Mouse (Mus musculus) thymus, adult 2 months (tissue): ENCODE data around the gene Eif3g. TPM values are rescaled to one million over a fixed set of nuclear protein-coding genes. Genes with fewer than 3 reads are reported as not detected.

Source experiments
- DNase-seq: peaks from one replicate; pipeline ENCODE4 v3.0.0; 2021
- H3K27ac ChIP-seq: fragments of 200-500 bp; 2 replicates; pipeline ENCODE4 v1.5.1; 2012; ENCODE audit warnings: low read length, control low read depth; ENCODE audit not compliant: control insufficient read depth, insufficient read depth
- H3K27me3 ChIP-seq: fragments of 200-500 bp; 2 replicates; pipeline ENCODE4 v1.6.1; 2012; ENCODE audit warnings: mild to moderate bottlenecking, low read length, moderate library complexity, mixed read lengths; ENCODE audit not compliant: control insufficient read depth, insufficient read depth
- H3K36me3 ChIP-seq: fragments of 200-500 bp; 2 replicates; pipeline ENCODE4 v1.6.1; 2012; ENCODE audit warnings: mild to moderate bottlenecking, low read length, moderate library complexity; ENCODE audit not compliant: control insufficient read depth, insufficient read depth
- H3K4me1 ChIP-seq: fragments of 200-500 bp; replicated peaks from 2 replicates; pipeline ENCODE4 v1.6.1; 2012; ENCODE audit warnings: low read length; ENCODE audit not compliant: control insufficient read depth, insufficient read depth
- H3K4me3 ChIP-seq: fragments of 200-500 bp; 2 replicates; pipeline ENCODE4 v1.5.1; 2012; ENCODE audit warnings: mild to moderate bottlenecking, low read length, control low read depth, moderate library complexity; ENCODE audit not compliant: control insufficient read depth, insufficient read depth
- CTCF ChIP-seq: fragments of 200-500 bp; IDR thresholded peaks from 2 replicates; pipeline ENCODE4 v1.5.1; 2012; ENCODE audit warnings: mild to moderate bottlenecking, control low read depth, low read length, moderate library complexity, borderline replicate concordance; ENCODE audit not compliant: control insufficient read depth, poor library complexity, insufficient read depth; ENCODE audit errors: extremely low read depth
- POLR2A ChIP-seq: fragments of 200-500 bp; IDR thresholded peaks from 2 replicates; pipeline ENCODE4 v1.6.1; 2012; ENCODE audit warnings: mild to moderate bottlenecking, low read length, control low read depth, moderate library complexity; ENCODE audit not compliant: control insufficient read depth, poor library complexity, insufficient read depth; ENCODE audit errors: extremely low read depth
- WGBS: fragments of 180-500 bp; shearing (Covaris S2); methylation state at CpG from one replicate; pipeline ENCODE4 v1.1.7; 2018; 5-methylcytosine and 5-hydroxymethylcytosine counted together
- polyA plus RNA-seq: library from polyadenylated mRNA; depleted of rRNA; stranded (reverse); fragments of >200 nt; gene quantifications from 2 replicates; pipeline ENCODE4 v1.2.3, GENCODE M21; 2012

Gene Eif3g
- polyA plus RNA-seq, 1 experiment, result 140 TPM

DNA sequence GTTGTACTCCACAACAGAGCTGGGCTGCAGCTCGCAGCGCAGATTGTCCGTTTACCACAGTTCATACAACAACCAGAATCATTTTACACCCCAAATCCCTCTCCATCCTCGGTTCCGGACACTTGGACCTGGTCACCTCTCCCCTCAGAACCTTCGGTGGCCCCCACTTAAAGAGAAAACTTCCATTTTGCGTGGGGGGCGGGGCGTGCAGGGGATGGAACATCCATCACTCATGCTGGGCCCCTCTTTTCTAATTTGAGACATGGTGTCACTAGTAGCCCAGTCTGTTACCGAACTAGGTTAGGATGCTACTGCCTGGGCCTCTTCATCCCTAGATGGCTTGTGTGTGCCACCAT is 19.7 kb downstream of the Eif3g start:
- H3K36me3 ChIP-seq, result no peaks in the 10 kb centered on the region
- H3K27ac ChIP-seq, result peak overlapping the region; percentile 57
- no peaks in the 10 kb centered on the region for H3K27me3 ChIP-seq
- no peak for TF ChIP-seq POLR2A
- no peak for TF ChIP-seq CTCF
- peaks cover 7% of the 10 kb centered on the region for H3K4me1 ChIP-seq
- peak overlapping the region; percentile 28 for H3K4me3 ChIP-seq
- DNase-seq, result peak; percentile 51
- WGBS, result 27% methylated on average over 10 of the region's 10 CpGs

DNA sequence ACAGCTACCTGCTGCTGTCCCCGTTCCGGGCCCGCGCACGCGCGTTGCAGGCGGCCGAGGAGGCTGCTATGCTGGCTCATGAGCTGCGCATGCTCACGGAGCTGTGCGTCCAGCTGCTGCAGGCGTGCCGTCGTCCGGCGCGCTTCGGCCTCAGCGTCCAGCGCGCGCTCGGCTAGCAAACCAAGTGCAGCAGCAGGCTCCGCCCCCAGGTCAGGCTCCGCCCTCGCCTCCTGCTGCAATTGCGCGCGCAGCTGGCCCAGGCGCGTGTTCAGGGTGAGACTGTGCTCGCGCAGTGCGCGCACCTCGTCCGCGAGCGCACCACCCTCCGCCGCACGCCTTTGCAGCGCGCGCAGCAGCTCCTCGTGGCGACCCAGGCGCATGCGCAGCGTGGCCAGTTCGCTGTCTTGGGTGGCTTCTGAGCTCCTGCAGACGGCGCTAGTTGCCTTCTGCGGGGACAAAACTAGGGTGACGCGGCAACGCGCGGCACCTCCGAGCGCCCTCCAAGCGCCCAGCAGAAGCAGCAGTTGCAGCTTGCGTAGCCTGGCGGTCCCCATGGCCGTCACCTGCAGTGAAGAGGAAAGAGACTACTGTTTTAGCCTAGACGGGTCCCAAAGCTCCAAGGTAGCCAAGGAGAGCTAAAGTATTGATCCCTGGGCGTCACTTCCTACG is 20.2 kb downstream of the Eif3g start:
- H3K27me3 ChIP-seq, result no peaks in the 10 kb centered on the region
- DNase-seq, result peak; percentile 99
- peak; percentile 62; the same call in 1 of the 2 replicates for TF ChIP-seq POLR2A
- TF ChIP-seq CTCF, result peak; percentile 79
- under 1% methylated on average over 69 of the region's 69 CpGs for WGBS
- peak overlapping the region; percentile 57 for H3K27ac ChIP-seq
- H3K4me3 ChIP-seq, result peak overlapping the region; percentile 53
- peaks cover 7% of the 10 kb centered on the region for H3K4me1 ChIP-seq
- no peaks in the 10 kb centered on the region for H3K36me3 ChIP-seq

DNA sequence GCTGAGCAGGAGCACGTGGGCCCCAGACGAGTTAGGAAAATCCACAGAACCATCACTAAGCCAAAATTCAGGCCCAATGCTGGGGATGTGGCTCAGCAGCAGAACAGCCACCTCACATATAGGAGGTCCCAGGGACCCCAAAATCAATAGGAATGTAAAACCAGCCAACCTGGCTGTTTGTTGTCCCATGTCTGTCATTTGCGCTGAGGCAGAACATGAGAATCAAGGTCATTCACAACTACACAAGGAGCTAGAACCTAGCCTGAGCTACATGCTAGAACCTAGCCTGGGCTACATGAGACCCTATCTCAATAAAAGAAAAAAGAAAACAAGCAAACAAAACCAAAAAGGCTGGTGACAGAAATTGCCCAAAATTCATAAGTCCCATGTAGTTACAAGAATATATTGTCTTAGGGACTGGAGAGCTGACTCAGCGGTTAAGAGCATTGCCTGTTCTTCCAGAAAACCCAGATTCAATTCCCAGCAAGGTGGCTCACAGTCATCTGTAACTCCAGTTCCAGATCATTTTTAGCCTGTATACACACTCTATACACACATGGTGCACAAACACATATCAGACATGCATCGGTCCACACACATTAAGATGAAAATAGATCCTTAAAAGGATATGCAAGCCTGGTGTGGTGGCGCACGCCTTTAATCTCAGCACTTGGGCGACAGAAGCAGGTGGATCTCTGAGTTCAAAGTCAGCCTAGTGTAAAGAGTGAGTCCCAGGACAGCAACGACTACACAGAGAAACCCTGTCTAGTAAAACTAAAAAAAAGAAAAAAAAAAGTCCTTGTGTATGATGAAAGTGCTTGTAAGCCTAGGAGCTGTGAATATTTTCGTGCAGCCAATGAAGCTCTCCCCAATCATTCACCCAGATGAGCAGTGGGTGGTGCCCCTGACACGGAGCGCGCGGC is 21.0 kb downstream of the Eif3g start:
- TF ChIP-seq CTCF, result no peak
- Histone ChIP-seq H3K4me1 (peaks cover 7% of the 10 kb centered on the region), H3K4me3 (peak overlapping the region; percentile 53), H3K27me3 (no peaks in the 10 kb centered on the region), H3K36me3 (no peaks in the 10 kb centered on the region), H3K27ac (no peak overlapping the region)
- WGBS, result 31% methylated on average over 14 of the region's 14 CpGs
- DNase-seq, result no peak

DNA sequence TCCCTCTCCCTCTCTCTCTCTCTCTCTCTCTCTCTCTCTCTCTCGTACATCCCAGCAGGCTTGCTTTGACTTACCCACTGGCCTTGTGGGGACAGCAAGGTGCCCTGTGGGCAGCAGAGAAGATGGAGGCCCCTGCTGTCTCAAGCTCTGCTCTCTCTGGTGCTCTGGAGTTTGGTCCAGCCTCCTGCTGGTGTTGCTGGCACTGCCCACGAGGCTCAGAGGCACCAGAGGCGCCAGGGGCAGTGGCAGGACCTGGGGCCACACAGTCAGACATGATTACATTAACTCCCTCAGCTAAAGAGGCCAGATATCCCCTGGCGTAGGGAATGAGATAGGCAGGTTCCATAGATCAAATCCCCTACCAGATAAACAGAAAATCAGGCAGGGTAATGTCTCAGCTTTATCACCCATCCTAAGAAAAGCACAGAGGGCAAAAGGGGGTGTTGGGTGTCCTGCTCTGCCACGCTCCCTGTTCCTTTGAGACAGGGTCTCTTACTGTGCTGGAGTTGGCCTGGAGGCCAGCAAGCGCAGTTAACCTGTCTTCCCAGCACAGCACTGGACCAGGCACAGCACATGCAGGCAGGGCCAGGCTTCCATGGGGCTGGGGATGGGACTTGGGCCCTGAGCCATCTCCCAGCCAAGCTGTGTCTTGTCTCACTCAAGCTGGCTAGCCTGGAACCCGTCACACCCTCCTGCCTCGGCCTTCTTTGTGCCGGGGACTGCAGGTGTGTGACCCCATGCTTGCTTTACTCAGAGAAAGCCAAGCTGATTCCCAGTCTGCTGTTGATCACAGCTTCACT is 21.9 kb downstream of the Eif3g start:
- TF ChIP-seq POLR2A (no peak), CTCF (no peak)
- no peak overlapping the region for H3K4me3 ChIP-seq
- H3K36me3 ChIP-seq, result no peaks in the 10 kb centered on the region
- H3K4me1 ChIP-seq, result peaks cover 7% of the 10 kb centered on the region
- H3K27ac ChIP-seq, result no peak overlapping the region
- WGBS, result 90% methylated on average over 9 of the region's 9 CpGs
- H3K27me3 ChIP-seq, result no peaks in the 10 kb centered on the region
- DNase-seq, result no peak

DNA sequence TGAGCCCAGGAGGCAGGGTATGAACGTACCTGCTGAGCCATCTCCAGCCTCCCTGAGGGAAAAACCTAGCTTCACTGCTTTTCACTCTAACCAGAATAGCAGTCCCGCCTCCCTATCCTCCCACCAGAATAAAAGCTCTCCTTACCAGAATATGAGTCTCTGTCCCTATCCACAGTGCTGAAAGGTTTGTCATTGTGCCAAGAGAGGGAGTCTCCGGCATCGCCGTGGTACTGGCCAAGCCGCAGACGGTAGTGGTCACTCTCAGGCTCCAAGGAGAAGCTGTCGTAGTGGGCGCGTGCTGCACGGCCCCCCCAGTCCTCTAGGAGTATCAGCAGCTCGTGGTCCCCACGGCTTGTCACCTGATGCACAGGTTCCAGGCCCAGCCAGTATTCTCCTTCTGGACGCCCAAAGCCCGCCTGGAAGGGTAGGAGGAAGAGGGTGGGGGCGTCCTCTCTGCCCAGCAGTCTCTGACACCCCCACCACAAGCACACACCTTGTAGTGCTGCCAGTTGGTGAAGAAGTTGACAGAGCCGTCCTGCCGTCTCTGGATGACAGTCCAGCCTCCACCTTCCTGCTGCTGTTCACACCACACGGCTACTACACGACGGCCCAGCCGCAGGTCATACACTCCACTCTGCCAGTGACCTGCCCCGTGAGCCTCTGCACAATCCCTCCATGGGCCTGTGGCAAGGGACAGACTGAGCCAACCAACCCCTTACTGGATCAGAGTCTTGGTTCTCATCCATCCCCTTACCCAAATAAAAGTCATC is 23.2 kb downstream of the Eif3g start:
- peaks cover 7% of the 10 kb centered on the region for H3K4me1 ChIP-seq
- TF ChIP-seq CTCF, result no peak
- TF ChIP-seq POLR2A, result no peak
- no peak for DNase-seq
- H3K27me3 ChIP-seq, result no peaks in the 10 kb centered on the region
- H3K4me3 ChIP-seq, result no peak overlapping the region
- no peak overlapping the region for H3K27ac ChIP-seq
- 94% methylated on average over 23 of the region's 23 CpGs for WGBS
- H3K36me3 ChIP-seq, result no peaks in the 10 kb centered on the region
